Mouse (Mus musculus) hindbrain, embryonic 14.5 days (tissue): Measurements from ENCODE around the gene Xlr3b. TPM values are rescaled to one million over a fixed set of nuclear protein-coding genes. Genes with fewer than 3 reads are reported as not detected.
"Not testable (repeated sequence)": the region's sequence is repeated elsewhere in the genome, so short reads cannot be mapped to it uniquely, and the experiment has no call there.

Experiments
- ATAC-seq: fragments of 200-750 bp; cut with Nextera tagmentation; 2 replicates; pipeline ENCODE4 v1.8.0; 2017; ENCODE audit warnings: moderate number of reproducible peaks, mild to moderate bottlenecking, moderate TSS enrichment, moderate library complexity; ENCODE audit not compliant: low FRiP score
- DNase-seq: peaks from one replicate; pipeline ENCODE4 v3.0.0-alpha.2; 2015; ENCODE audit warnings: low spot score
- H3K27ac ChIP-seq: fragments of 300-500 bp; sonication (generic); 2 replicates; pipeline ENCODE4 v1.5.1; 2014; ENCODE audit warnings: mild to moderate bottlenecking, moderate library complexity
- H3K27me3 ChIP-seq: fragments of 300-500 bp; sonication (generic); 2 replicates; pipeline ENCODE4 v1.6.1; 2014; ENCODE audit warnings: mild to moderate bottlenecking, low read length, mixed read lengths; ENCODE audit not compliant: control insufficient read depth, insufficient read depth
- H3K36me3 ChIP-seq: fragments of 300-500 bp; sonication (generic); replicated peaks from 2 replicates; pipeline ENCODE4 v1.6.1; 2014; ENCODE audit not compliant: control insufficient read depth, insufficient read depth
- H3K4me1 ChIP-seq: fragments of 300-500 bp; sonication (generic); replicated peaks from 2 replicates; pipeline ENCODE4 v1.6.1; 2014; ENCODE audit warnings: antibody characterized with exemption, low read length, mixed read lengths; ENCODE audit not compliant: control insufficient read depth, insufficient read depth
- H3K4me2 ChIP-seq: fragments of 300-500 bp; sonication (generic); replicated peaks from 2 replicates; pipeline ENCODE4 v1.6.1; 2014; ENCODE audit warnings: mild to moderate bottlenecking, moderate library complexity
- H3K4me3 ChIP-seq: fragments of 300-500 bp; sonication (generic); replicated peaks from 2 replicates; pipeline ENCODE4 v1.5.1; 2014; ENCODE audit warnings: mild to moderate bottlenecking, low read length
- H3K9ac ChIP-seq: fragments of 300-500 bp; sonication (generic); 2 replicates; pipeline ENCODE4 v1.6.1; 2014
- H3K9me3 ChIP-seq: fragments of 300-500 bp; sonication (generic); 2 replicates; pipeline ENCODE4 v1.6.1; 2016; ENCODE audit warnings: low read length; ENCODE audit not compliant: control insufficient read depth
- WGBS: fragments of 180-500 bp; shearing (Covaris S2); extraction: QIAGEN DNeasy Blood & Tissue Kit; methylation state at CpG from one replicate; pipeline ENCODE4 v1.1.7; 2014; 5-methylcytosine and 5-hydroxymethylcytosine counted together
- polyA plus RNA-seq: library from polyadenylated mRNA; unstranded; fragments of >200 nt; fragmentation: Nextera tagmentation; extraction: Ambion mirVana; gene quantifications from 2 replicates; pipeline ENCODE4 v1.2.1, GENCODE M21; 2014

The Xlr3b gene
- polyA plus RNA-seq, 1 experiment from 2014 or later: 21.1 TPM

DNA sequence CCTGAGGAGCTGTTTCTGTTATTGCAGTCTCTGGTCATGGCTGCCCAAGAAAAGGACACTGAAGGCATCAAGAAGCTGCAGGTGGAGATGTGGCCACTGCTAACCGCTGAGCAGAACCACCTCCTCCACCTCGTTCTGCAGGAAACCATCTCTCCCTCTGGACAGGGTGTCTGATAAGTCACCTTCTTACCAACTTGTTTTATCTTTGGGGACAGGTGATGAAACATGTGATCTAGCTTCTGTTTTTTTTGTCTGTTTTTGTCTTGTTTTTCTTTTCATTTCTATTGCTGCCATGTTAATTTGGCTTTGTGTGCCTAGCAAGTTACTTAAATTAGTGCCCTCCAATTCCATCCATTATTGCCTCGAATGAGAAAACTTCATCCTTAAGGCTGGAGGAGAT, 37.3 kb downstream of the Xlr3b start:
- H3K9ac ChIP-seq: peak overlapping the region; percentile 78
- DNase-seq (peak; percentile 23), ATAC-seq (no peak)
- H3K27me3 ChIP-seq: no peaks in the 10 kb centered on the region
- H3K9me3 ChIP-seq: no peaks in the 10 kb centered on the region
- 0 out of 2 replicates have a peak, but pooled peaks cover 5% of the 10 kb centered on the region for H3K4me1 ChIP-seq
- no peaks in the 10 kb centered on the region for H3K36me3 ChIP-seq
- peak overlapping the region; percentile 61 for H3K4me2 ChIP-seq
- peak overlapping the region; percentile 94 for H3K27ac ChIP-seq
- H3K4me3 ChIP-seq: peak overlapping the region; percentile 62
- WGBS: 27% methylated on average over 3 of the region's 3 CpGs

DNA sequence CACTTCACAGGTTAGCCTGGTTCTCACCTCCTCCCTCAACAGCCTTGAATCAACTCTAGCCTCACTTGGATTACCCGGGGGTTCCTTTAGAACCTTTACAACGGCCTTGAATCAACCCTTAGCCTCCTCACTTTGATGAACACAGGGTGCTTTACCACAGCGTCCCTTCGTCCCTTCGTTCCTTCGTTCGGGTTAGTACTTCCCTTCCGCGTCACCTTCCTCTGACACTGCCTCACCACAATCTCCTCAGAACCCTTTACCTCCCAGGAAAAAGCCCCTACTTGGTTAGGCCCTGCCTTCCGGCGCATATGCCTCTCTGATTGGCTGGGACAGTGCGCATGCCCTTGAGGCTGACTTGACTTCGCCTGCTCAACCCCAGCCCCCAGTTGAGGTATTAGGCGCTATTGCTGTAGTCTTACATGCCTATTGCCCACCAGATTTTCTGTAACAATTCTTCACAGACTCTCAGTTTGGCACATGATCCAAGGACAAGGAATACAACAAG, 50.9 kb downstream of the Xlr3b start, which contains the start of gene Xlr4c:
Gene Xlr4c (minus strand): TSS at position 310 of the 505 bp plus-strand sequence.
- H3K27ac ChIP-seq, H3K4me2 ChIP-seq, H3K27me3 ChIP-seq, H3K9ac ChIP-seq, DNase-seq, H3K4me1 ChIP-seq, H3K36me3 ChIP-seq, H3K9me3 ChIP-seq, H3K4me3 ChIP-seq, ATAC-seq: not testable (repeated sequence)
- 89% methylated on average over 10 of the region's 14 CpGs for WGBS

Other genes with a start within 250 kb of the Xlr3b start
- 1.2 and 1.4 TPM in 2 replicates for gene Zfp185, start 204.9 kb upstream of the Xlr3b start, polyA plus RNA-seq
- gene Pnma5, start 155.1 kb upstream of the Xlr3b start, polyA plus RNA-seq: not detected in 2 replicates
- 2.8 and 4.4 TPM in 2 replicates for gene Pnma3, start 127.4 kb upstream of the Xlr3b start, polyA plus RNA-seq
- gene Xlr4a, start 109.7 kb upstream of the Xlr3b start, polyA plus RNA-seq: not detected in 2 replicates
- gene Xlr3a, start 95.1 kb upstream of the Xlr3b start, polyA plus RNA-seq: 4.8 and 7.7 TPM in 2 replicates
- 0.31 and 0.80 TPM in 2 replicates for gene Gm14685, start 75.2 kb upstream of the Xlr3b start, polyA plus RNA-seq
- not detected in 2 replicates for gene Xlr5b, start 43.4 kb upstream of the Xlr3b start, polyA plus RNA-seq
- 0.59 TPM in 1 of 2 replicates, not detected in the other for gene DXBay18, start 42.8 kb upstream of the Xlr3b start, polyA plus RNA-seq
- gene Spin2d, start 15.2 kb upstream of the Xlr3b start, polyA plus RNA-seq: not detected in 2 replicates
- 0.38 and 0.63 TPM in 2 replicates for gene Xlr4b, start 22.1 kb downstream of the Xlr3b start, polyA plus RNA-seq
- gene F8a, start 36.1 kb downstream of the Xlr3b start, polyA plus RNA-seq: 30.2 and 31.4 TPM in 2 replicates
- gene Xlr4c, start 50.9 kb downstream of the Xlr3b start, polyA plus RNA-seq: 0.16 and 0.30 TPM in 2 replicates
- gene Xlr3c, start 73.2 kb downstream of the Xlr3b start, polyA plus RNA-seq: 0.23 and 0.46 TPM in 2 replicates
- gene Xlr5a, start 100.8 kb downstream of the Xlr3b start, polyA plus RNA-seq: not detected in 2 replicates
- not detected in 2 replicates for gene Xlr5c, start 100.8 kb downstream of the Xlr3b start, polyA plus RNA-seq
- not detected in 2 replicates for gene Gm45015, start 144.6 kb downstream of the Xlr3b start, polyA plus RNA-seq
- gene Zfp275, start 150.4 kb downstream of the Xlr3b start, polyA plus RNA-seq: 12.1 and 13.6 TPM in 2 replicates
- gene Gm18336, start 206.5 kb downstream of the Xlr3b start, polyA plus RNA-seq: not detected in 2 replicates
- 1.1 and 1.5 TPM in 2 replicates for gene Zfp92, start 218.9 kb downstream of the Xlr3b start, polyA plus RNA-seq
- gene Trex2, start 243.1 kb downstream of the Xlr3b start, polyA plus RNA-seq: not detected in 2 replicates